Mouse (Mus musculus) forebrain, postnatal 0 days (tissue): ENCODE measurements around the gene Olfr78. TPM values are rescaled to one million over a fixed set of nuclear protein-coding genes. Genes with fewer than 3 reads are reported as not detected.

Experiments
- ATAC-seq: fragments of 200-750 bp; cut with Nextera tagmentation; 2 replicates; pipeline ENCODE4 v1.8.0; 2017; ENCODE audit warnings: mild to moderate bottlenecking, moderate library complexity
- DNase-seq: peaks from one replicate; pipeline ENCODE4 v3.0.0-alpha.2; 2015
- H3K27ac ChIP-seq: fragments of 300-500 bp; sonication (generic); 2 replicates; pipeline ENCODE4 v1.5.1; 2014; ENCODE audit warnings: low read depth, mild to moderate bottlenecking, antibody characterized with exemption, low read length, moderate library complexity, mixed read lengths
- H3K27me3 ChIP-seq: fragments of 300-500 bp; sonication (generic); 2 replicates; pipeline ENCODE4 v1.6.1; 2014; ENCODE audit warnings: mild to moderate bottlenecking, low read length, mixed read lengths; ENCODE audit not compliant: insufficient read depth
- H3K36me3 ChIP-seq: fragments of 300-500 bp; sonication (generic); 2 replicates; pipeline ENCODE4 v1.6.1; 2014; ENCODE audit warnings: mild to moderate bottlenecking, moderate library complexity; ENCODE audit not compliant: insufficient read depth
- H3K4me1 ChIP-seq: fragments of 300-500 bp; sonication (generic); 2 replicates; pipeline ENCODE4 v1.6.1; 2014; ENCODE audit warnings: antibody characterized with exemption; ENCODE audit not compliant: insufficient read depth
- H3K4me2 ChIP-seq: fragments of 300-500 bp; sonication (generic); 2 replicates; pipeline ENCODE4 v1.6.1; 2014; ENCODE audit warnings: low read depth, mild to moderate bottlenecking, moderate library complexity
- H3K4me3 ChIP-seq: fragments of 300-500 bp; sonication (generic); 2 replicates; pipeline ENCODE4 v1.5.1; 2014; ENCODE audit warnings: low read depth, low read length, mixed read lengths
- H3K9ac ChIP-seq: fragments of 300-500 bp; sonication (generic); 2 replicates; pipeline ENCODE4 v1.6.1; 2014; ENCODE audit warnings: mild to moderate bottlenecking
- H3K9me3 ChIP-seq: fragments of 300-500 bp; sonication (generic); 2 replicates; pipeline ENCODE4 v1.6.1; 2016; ENCODE audit warnings: low read length
- CTCF ChIP-seq: sonication (generic); IDR thresholded peaks from 2 replicates; pipeline ENCODE4 v1.5.1; 2016; ENCODE audit warnings: antibody characterized with exemption, control low read depth, low read depth
- WGBS: fragments of 180-500 bp; shearing (Covaris S2); extraction: QIAGEN DNeasy Blood & Tissue Kit; methylation state at CpG from one replicate; pipeline ENCODE4 v1.1.7; 2014; 5-methylcytosine and 5-hydroxymethylcytosine counted together
- polyA plus RNA-seq: library from polyadenylated mRNA; unstranded; fragments of >200 nt; fragmentation: Nextera tagmentation; extraction: Ambion mirVana; gene quantifications from 2 replicates; pipeline ENCODE4 v1.2.1, GENCODE M21; 2015
- total RNA-seq: library from RNA; depleted of rRNA; stranded (reverse); fragments of >200 nt; gene quantifications from 2 replicates; pipeline ENCODE4 v1.2.3, GENCODE M21; 2014; rRNA removed

Olfr78 gene
- total RNA-seq = not detected in 2 replicates
- 0.04 TPM in 1 of 2 replicates, not detected in the other for polyA plus RNA-seq

DNA sequence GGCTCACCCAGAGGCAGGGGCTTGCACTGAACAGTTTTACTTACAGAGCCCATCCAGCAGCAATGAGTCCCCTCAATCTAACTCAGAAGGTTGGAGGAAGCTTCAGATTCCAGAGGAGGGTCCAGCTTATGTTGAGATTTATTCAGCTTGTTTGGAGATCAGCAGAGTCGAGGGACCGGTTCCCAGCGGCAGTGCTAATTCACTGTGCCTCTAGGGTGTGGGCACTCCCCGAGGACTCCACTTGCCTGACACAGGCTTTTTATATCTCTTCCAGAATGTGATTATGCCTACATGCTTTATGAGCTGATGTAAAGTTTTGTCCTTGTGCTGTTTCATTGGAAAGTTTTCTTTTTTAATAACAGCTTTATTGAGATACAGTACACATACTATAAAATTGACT lies at the start of gene Olfr78, which contains the start of gene Olfr560:
Gene Olfr78 (minus strand): TSS at position 206 of the 400 bp plus-strand sequence.
Gene Olfr560 (minus strand): TSS at position 101 of the 400 bp plus-strand sequence.
- Histone ChIP-seq H3K36me3 (no peaks in the 10 kb centered on the region), H3K4me2 (no peak within 1 kb of the TSS), H3K4me1 (no peaks in the 10 kb centered on the region), H3K9ac (no peak within 1 kb of the TSS), H3K4me3 (no peak within 1 kb of the TSS), H3K9me3 (no peaks in the 10 kb centered on the region), H3K27me3 (no peaks in the 10 kb centered on the region), H3K27ac (no peak within 1 kb of the TSS)
- no peak for DNase-seq
- no peak for ATAC-seq
- 84% methylated on average over 4 of the region's 4 CpGs for WGBS
- no peak for TF ChIP-seq CTCF

DNA sequence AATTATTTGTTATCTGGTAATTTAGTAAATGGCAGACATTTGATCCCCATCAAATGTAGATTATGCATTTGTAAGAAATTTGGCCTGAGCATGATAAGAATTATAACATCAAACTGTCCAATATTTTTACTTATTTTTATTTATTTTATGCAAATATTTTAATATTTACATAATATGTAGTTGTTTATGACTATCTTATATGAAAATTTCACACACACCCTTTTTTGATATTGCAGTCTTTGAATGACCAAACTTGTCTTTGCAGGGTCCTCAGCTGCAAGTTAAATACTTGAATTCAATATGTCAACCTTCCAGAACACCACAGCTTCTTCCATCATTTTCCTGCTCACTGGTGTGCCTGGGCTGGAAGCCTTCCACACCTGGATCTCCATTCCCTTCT lies 43.9 kb upstream of the Olfr78 start, which contains the start of gene Olfr564:
Gene Olfr564 (plus strand): TSS at position 301 of the 400 bp plus-strand sequence.
- Histone ChIP-seq H3K4me2 (no peak within 1 kb of the TSS), H3K9me3 (no peaks in the 10 kb centered on the region), H3K4me1 (no peaks in the 10 kb centered on the region), H3K4me3 (no peak within 1 kb of the TSS), H3K36me3 (no peaks in the 10 kb centered on the region), H3K27me3 (no peaks in the 10 kb centered on the region), H3K27ac (no peak within 1 kb of the TSS), H3K9ac (no peak within 1 kb of the TSS)
- TF ChIP-seq CTCF = no peak
- ATAC-seq (no peak), DNase-seq (no peak)

DNA sequence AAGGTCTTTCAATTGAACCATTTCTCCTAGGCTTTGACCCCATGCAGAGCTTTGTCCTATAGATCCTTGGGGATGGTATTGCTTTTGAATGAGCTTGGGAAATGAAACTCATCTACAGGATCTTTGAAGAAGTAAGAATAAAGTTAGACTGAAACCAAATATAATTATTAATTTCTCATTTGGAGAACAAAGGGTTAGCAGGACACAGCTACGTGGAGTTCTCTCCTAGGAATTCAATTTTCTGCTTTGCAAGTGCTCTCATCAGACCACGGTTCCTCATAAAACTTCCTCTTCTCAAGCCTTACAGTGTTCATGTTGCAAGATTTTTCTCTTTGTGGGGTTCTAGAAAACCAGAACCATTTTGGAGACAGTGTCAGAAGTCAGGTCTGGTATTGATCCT lies 11.7 kb upstream of the Olfr78 start, which contains the start of gene Olfr561:
Gene Olfr561 (plus strand): TSS at position 301 of the 400 bp plus-strand sequence.
- DNase-seq (no peak), ATAC-seq (no peak)
- no peak for TF ChIP-seq CTCF
- no peaks in the 10 kb centered on the region for H3K9me3 ChIP-seq
- no peak within 1 kb of the TSS for H3K9ac ChIP-seq
- no peaks in the 10 kb centered on the region for H3K27me3 ChIP-seq
- no peak within 1 kb of the TSS for H3K4me2 ChIP-seq
- H3K36me3 ChIP-seq = no peaks in the 10 kb centered on the region
- no peaks in the 10 kb centered on the region for H3K4me1 ChIP-seq
- 80% methylated on average over 2 of the region's 2 CpGs for WGBS
- H3K27ac ChIP-seq = no peak within 1 kb of the TSS
- no peak within 1 kb of the TSS for H3K4me3 ChIP-seq

DNA sequence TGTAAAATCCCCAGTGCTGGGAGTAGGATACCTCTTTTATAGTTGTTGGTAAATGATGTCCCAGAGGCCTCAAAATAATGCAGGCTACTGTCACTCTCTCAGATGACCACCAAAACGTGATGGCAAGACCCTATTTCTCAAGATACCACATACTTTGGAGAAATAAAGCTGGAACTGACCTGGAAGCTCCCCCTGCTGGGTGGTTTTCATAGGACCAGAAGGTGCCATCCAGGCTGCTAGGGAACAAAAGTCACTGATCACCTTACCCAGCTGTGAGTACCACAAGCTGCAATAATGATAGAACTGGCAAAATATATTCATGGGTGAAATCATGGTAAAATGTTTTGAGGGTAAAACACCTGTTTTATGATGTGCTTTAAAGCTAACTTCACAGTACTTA lies 7.2 kb downstream of the Olfr78 start:
- Histone ChIP-seq H3K36me3 (no peaks in the 10 kb centered on the region), H3K27me3 (no peaks in the 10 kb centered on the region), H3K9ac (no peak overlapping the region), H3K4me2 (no peak overlapping the region), H3K4me1 (no peaks in the 10 kb centered on the region), H3K27ac (no peak overlapping the region), H3K4me3 (no peak overlapping the region), H3K9me3 (no peaks in the 10 kb centered on the region)
- 12% methylated on average over 1 of the region's 1 CpGs for WGBS
- ATAC-seq (no peak), DNase-seq (no peak)
- TF ChIP-seq CTCF = no peak

DNA sequence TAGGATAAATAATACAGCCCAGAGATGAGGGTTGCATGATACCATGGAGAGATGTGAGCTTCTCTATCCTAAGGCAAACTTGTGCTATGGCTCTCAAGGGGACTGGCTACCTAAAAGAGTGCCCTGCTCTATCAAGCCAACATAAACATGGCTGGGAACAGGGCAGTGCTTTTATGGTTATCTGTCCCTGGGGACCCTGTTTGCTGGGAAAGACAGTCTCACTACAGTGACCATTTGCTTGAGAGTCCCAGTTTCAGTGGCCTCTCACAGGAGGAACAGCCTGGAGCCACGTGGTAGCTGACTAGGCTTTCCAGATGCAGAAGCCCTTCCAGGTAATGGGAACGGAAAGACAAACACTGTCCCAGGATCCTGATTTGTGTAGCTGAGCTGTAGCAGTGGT lies 21.6 kb downstream of the Olfr78 start:
- Histone ChIP-seq H3K9me3 (no peaks in the 10 kb centered on the region), H3K27me3 (no peaks in the 10 kb centered on the region), H3K4me2 (no peak overlapping the region), H3K4me3 (no peak overlapping the region), H3K36me3 (no peaks in the 10 kb centered on the region), H3K27ac (no peak overlapping the region), H3K4me1 (no peaks in the 10 kb centered on the region), H3K9ac (no peak overlapping the region)
- WGBS = 74% methylated on average over 2 of the region's 2 CpGs
- ATAC-seq (no peak), DNase-seq (no peak)
- TF ChIP-seq CTCF = no peak

DNA sequence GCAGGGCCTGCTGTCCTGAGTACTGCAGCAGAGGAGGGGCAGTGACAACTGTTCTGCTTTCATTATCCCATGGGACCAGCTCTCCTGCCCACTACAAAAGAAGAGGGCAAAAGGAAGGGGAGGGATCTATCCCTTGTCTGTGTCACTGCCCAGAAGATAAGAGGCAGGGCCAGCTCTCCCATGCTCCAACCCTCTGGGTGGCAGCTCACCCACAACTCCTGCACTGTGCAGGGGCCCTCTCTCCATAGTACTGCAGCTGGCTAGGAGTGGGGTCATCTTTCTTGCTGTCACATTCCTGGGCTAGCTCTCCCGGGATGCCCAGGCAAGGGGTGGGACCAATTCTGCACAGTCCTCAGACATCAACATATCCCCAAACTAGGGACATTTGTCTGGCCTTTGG lies 25.5 kb downstream of the Olfr78 start:
- H3K4me1 ChIP-seq = no peaks in the 10 kb centered on the region
- 75% methylated on average over 1 of the region's 1 CpGs for WGBS
- DNase-seq (no peak), ATAC-seq (no peak)
- H3K4me3 ChIP-seq = no peak overlapping the region
- no peaks in the 10 kb centered on the region for H3K9me3 ChIP-seq
- no peak overlapping the region for H3K4me2 ChIP-seq
- H3K27ac ChIP-seq = no peak overlapping the region
- TF ChIP-seq CTCF = no peak
- H3K36me3 ChIP-seq = no peaks in the 10 kb centered on the region
- no peak overlapping the region for H3K9ac ChIP-seq
- no peaks in the 10 kb centered on the region for H3K27me3 ChIP-seq

DNA sequence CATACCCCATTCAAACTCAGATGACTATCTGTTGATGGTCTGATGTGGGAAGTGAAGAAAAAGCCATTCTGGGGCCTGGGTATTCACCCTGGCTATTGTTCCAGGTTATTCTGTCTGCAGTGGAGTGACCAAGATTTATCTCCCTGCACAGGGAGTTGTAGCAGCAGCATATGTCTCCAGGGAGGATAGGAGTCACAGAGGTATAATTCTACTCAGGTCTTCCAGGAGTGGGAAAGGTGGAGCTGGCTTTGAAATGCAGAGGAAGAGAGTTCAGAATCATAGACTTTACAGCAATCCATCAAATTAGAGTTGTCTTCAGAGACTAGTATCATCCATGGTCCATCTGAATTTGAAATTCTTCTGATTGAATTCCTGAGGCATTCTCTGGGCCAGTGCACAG lies 31.9 kb downstream of the Olfr78 start, which contains the start of gene Olfr559:
Gene Olfr559 (minus strand): TSS at position 101 of the 400 bp plus-strand sequence.
- H3K36me3 ChIP-seq = no peaks in the 10 kb centered on the region
- H3K4me3 ChIP-seq = no peak within 1 kb of the TSS
- H3K9me3 ChIP-seq = no peaks in the 10 kb centered on the region
- no peak for DNase-seq
- TF ChIP-seq CTCF = no peak
- no peak within 1 kb of the TSS for H3K4me2 ChIP-seq
- H3K27ac ChIP-seq = no peak within 1 kb of the TSS
- H3K4me1 ChIP-seq = no peaks in the 10 kb centered on the region
- no peak for ATAC-seq
- H3K9ac ChIP-seq = no peak within 1 kb of the TSS
- no peaks in the 10 kb centered on the region for H3K27me3 ChIP-seq

DNA sequence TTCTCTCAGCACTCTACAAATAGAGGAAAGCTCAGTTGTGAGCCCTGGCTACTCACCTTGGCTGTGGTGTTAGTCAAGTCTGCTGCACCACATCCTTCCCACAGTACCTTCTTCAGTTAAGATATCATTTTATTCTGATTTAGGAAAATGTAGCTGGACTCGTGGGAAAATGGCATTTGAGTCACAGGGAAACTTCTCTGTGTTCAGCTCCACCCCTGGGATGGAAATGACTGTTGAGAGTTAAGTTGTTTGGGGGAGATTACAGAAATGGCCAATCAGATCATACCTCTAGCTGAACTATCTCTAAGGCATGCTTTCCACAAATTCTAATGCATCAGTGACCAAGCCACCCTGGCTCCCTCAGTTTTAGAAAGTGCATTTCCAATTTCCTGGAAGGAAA lies 40.3 kb downstream of the Olfr78 start, which contains the start of gene Olfr33:
Gene Olfr33 (minus strand): TSS at position 101 of the 400 bp plus-strand sequence.
- WGBS = 28% methylated on average over 1 of the region's 1 CpGs

More for the DNA sequence above, 40.3 kb downstream of the Olfr78 start, which contains the start of gene Olfr33:
- Histone ChIP-seq H3K27ac (no peak within 1 kb of the TSS), H3K9ac (no peak within 1 kb of the TSS), H3K4me3 (no peak within 1 kb of the TSS), H3K4me1 (no peaks in the 10 kb centered on the region), H3K9me3 (no peaks in the 10 kb centered on the region), H3K27me3 (no peaks in the 10 kb centered on the region), H3K4me2 (no peak within 1 kb of the TSS), H3K36me3 (no peaks in the 10 kb centered on the region)
- DNase-seq (no peak), ATAC-seq (no peak)
- no peak for TF ChIP-seq CTCF
